Mouse (Mus musculus) ES-Bruce4 (cell line): ENCODE data around the gene Pitpnc1.

ENCODE experiments used
- CTCF ChIP-seq: IDR thresholded peaks from one replicate; pipeline ENCODE4 v1.8.1; 2011; ENCODE audit warnings: low read depth, low read length
- EP300 ChIP-seq: IDR thresholded peaks from 2 replicates; pipeline ENCODE4 v1.6.1; 2011; ENCODE audit warnings: low read depth, low read length; ENCODE audit not compliant: insufficient read depth
- POLR2A ChIP-seq: IDR thresholded peaks from one replicate; pipeline ENCODE4 v1.8.1; 2011; ENCODE audit warnings: low read length; ENCODE audit not compliant: insufficient read depth

GRCm38 (mm10) chr11:107321819-107322218 lies 148.7 kb downstream of the Pitpnc1 start:
- TF ChIP-seq POLR2A, result no peak
- no peak for TF ChIP-seq CTCF
- no peak for TF ChIP-seq EP300
